Mouse (Mus musculus): ENCODE measurements around the gene Pop7. TPM values are rescaled to one million over a fixed set of nuclear protein-coding genes. Genes with fewer than 3 reads are reported as not detected.

Pop7 gene
- total and polyA plus RNA-seq, 3 experiments: 61.1 to 79.8 TPM; not detected in 1

- no peaks in the 10 kb centered on the region for H3K79me2 ChIP-seq (ENCODE audit: control insufficient read depth, insufficient read depth, low read length, poor library complexity)
- H3K27ac ChIP-seq (ENCODE audit: control insufficient read depth, low read depth, low read length): no peak overlapping the region
- TF ChIP-seq GABPA (IDR thresholded peaks at IDR 0.05; ENCODE audit: low read depth, low read length) (no peak), MAX (IDR thresholded peaks at IDR 0.05; ENCODE audit: low read length) (no peak), ZMIZ1 (IDR thresholded peaks at IDR 0.05; ENCODE audit: low read depth, low read length) (no peak), EP300 (IDR thresholded peaks at IDR 0.05; ENCODE audit: low read depth in 1 of 2, low read length in 2 of 2) (no peak), POLR2AphosphoS2 (IDR thresholded peaks at IDR 0.05; ENCODE audit: low read length) (no peak), MAZ (IDR thresholded peaks at IDR 0.05; ENCODE audit: low read depth, low read length) (no peak), TCF12 (IDR thresholded peaks at IDR 0.05; ENCODE audit: low read depth, low read length) (no peak), POLR2A (IDR thresholded peaks at IDR 0.05; ENCODE audit: control insufficient read depth in 1 of 2, insufficient read depth in 1 of 2, low read depth in 1 of 2, low read length in 2 of 2, poor library complexity in 1 of 2) (no peak), MEF2A (IDR thresholded peaks at IDR 0.05; ENCODE audit: extremely low read depth, insufficient replicate concordance, low read depth, low read length, poor library complexity, severe bottlenecking) (no peak), TAL1 (IDR thresholded peaks at IDR 0.05; ENCODE audit: low read length) (no peak), E2F4 (IDR thresholded peaks at IDR 0.05; ENCODE audit: borderline replicate concordance, low read depth, low read length) (no peak), MYB (IDR thresholded peaks at IDR 0.05; ENCODE audit: low read depth, low read length) (no peak), CHD2 (IDR thresholded peaks at IDR 0.05; ENCODE audit: low read length) (no peak), TBP (IDR thresholded peaks at IDR 0.05; ENCODE audit: low read depth, low read length) (no peak), MXI1 (IDR thresholded peaks at IDR 0.05; ENCODE audit: low read depth, low read length) (no peak), HCFC1 (IDR thresholded peaks at IDR 0.05; ENCODE audit: low read depth, low read length) (no peak)
- peaks cover 2 to 7% of the 10 kb centered on the region in 2 experiments; a peak in 3 of 4 replicates for H3K27me3 ChIP-seq (ENCODE audit: control insufficient read depth in 1 of 2, insufficient read depth in 2 of 2, low read length in 2 of 2)
- no peak for DNase-seq (ENCODE audit: low read depth, low spot score)
- peaks cover 0 to 5% of the 10 kb centered on the region in 2 experiments; a peak in 2 of 4 replicates for H3K4me1 ChIP-seq (ENCODE audit: control insufficient read depth in 1 of 2, insufficient read depth in 2 of 2, low read length in 2 of 2)
- no peak overlapping the region for H3K4me3 ChIP-seq (ENCODE audit: control insufficient read depth in 1 of 2, insufficient read depth in 1 of 2, low read depth in 2 of 2, low read length in 2 of 2)
- H3K9ac ChIP-seq (ENCODE audit: control insufficient read depth, low read depth, low read length, poor library complexity, severe bottlenecking): no peak overlapping the region
- peaks cover 0 to 3% of the 10 kb centered on the region in 2 experiments; a peak in 2 of 4 replicates for H3K36me3 ChIP-seq (ENCODE audit: control insufficient read depth in 1 of 2, insufficient read depth in 2 of 2, low read length in 2 of 2)
- H3K9me3 ChIP-seq (replicated peaks; ENCODE audit: insufficient read depth, low read length): no peaks in the 10 kb centered on the region
Observed at GRCm38 (mm10) chr5:137474351-137474750, 28.0 kb downstream of the Pop7 start.

- Histone ChIP-seq H3K36me3 (ENCODE audit: control insufficient read depth in 1 of 2, insufficient read depth in 2 of 2, low read length in 2 of 2) (peaks cover 0 to 3% of the 10 kb centered on the region in 2 experiments; a peak in 2 of 4 replicates), H3K79me2 (ENCODE audit: control insufficient read depth, insufficient read depth, low read length, poor library complexity) (no peaks in the 10 kb centered on the region), H3K27me3 (ENCODE audit: control insufficient read depth in 1 of 2, insufficient read depth in 2 of 2, low read length in 2 of 2) (peaks cover 2 to 7% of the 10 kb centered on the region in 2 experiments; a peak in 3 of 4 replicates), H3K9ac (ENCODE audit: control insufficient read depth, low read depth, low read length, poor library complexity, severe bottlenecking) (no peak overlapping the region), H3K27ac (ENCODE audit: control insufficient read depth, low read depth, low read length) (no peak overlapping the region), H3K4me3 (ENCODE audit: control insufficient read depth in 1 of 2, insufficient read depth in 1 of 2, low read depth in 2 of 2, low read length in 2 of 2) (no peak overlapping the region), H3K4me1 (ENCODE audit: control insufficient read depth in 1 of 2, insufficient read depth in 2 of 2, low read length in 2 of 2) (peaks cover 0 to 5% of the 10 kb centered on the region in 2 experiments; a peak in 2 of 4 replicates), H3K9me3 (replicated peaks; ENCODE audit: insufficient read depth, low read length) (no peaks in the 10 kb centered on the region)
- peak; percentile 86 for DNase-seq (ENCODE audit: low read depth, low spot score)
- TF ChIP-seq HCFC1 (IDR thresholded peaks at IDR 0.05; ENCODE audit: low read depth, low read length) (no peak), SIN3A (IDR thresholded peaks at IDR 0.05; ENCODE audit: low read length) (no peak), TAL1 (IDR thresholded peaks at IDR 0.05; ENCODE audit: low read length) (no peak), MYB (IDR thresholded peaks at IDR 0.05; ENCODE audit: low read depth, low read length) (no peak), MAFK (IDR thresholded peaks at IDR 0.05; ENCODE audit: borderline replicate concordance, low read depth, low read length) (no peak), SMC3 (IDR thresholded peaks at IDR 0.05; ENCODE audit: low read depth, low read length) (no peak), NRF1 (IDR thresholded peaks at IDR 0.05; ENCODE audit: insufficient read depth, low read depth, low read length, poor library complexity, severe bottlenecking) (no peak), MXI1 (IDR thresholded peaks at IDR 0.05; ENCODE audit: low read depth, low read length) (no peak), USF2 (IDR thresholded peaks at IDR 0.05; ENCODE audit: borderline replicate concordance in 1 of 2, insufficient read depth in 1 of 2, low read depth in 1 of 2, low read length in 2 of 2) (no peak), MAZ (IDR thresholded peaks at IDR 0.05; ENCODE audit: low read depth, low read length) (no peak), POLR2AphosphoS2 (IDR thresholded peaks at IDR 0.05; ENCODE audit: low read length) (no peak), MAX (IDR thresholded peaks at IDR 0.05; ENCODE audit: low read length) (no peak), USF1 (IDR thresholded peaks at IDR 0.05; ENCODE audit: low read depth, low read length) (no peak), ZNF384 (IDR thresholded peaks at IDR 0.05; ENCODE audit: low read depth, low read length) (peak; percentile 48; the same call in 1 of the 2 replicates), ZKSCAN1 (IDR thresholded peaks at IDR 0.05; ENCODE audit: low read depth, low read length) (no peak), ELF1 (IDR thresholded peaks at IDR 0.05; ENCODE audit: low read depth, low read length) (no peak), RAD21 (IDR thresholded peaks at IDR 0.05; ENCODE audit: low read depth, low read length) (no peak), JUND (IDR thresholded peaks at IDR 0.05; ENCODE audit: low read depth, low read length) (no peak), ETS1 (IDR thresholded peaks at IDR 0.05; ENCODE audit: low read depth, low read length) (no peak), EP300 (IDR thresholded peaks at IDR 0.05; ENCODE audit: low read depth in 1 of 2, low read length in 2 of 2) (no peak), ZC3H11A (IDR thresholded peaks at IDR 0.05; ENCODE audit: low read depth, low read length) (no peak), TBP (IDR thresholded peaks at IDR 0.05; ENCODE audit: low read depth, low read length) (0 out of 2 replicates have a peak, but pooled peaks have one; percentile 23), CHD2 (IDR thresholded peaks at IDR 0.05; ENCODE audit: low read length) (no peak)
Observed at GRCm38 (mm10) chr5:137472252-137472904, 29.9 kb downstream of the Pop7 start.
